ENCODE assay signal across 8 mouse cellular contexts in genomic region chr4:124943022-124943421, GRCm38 (mm10). TPM values are rescaled to one million over a fixed set of nuclear protein-coding genes. Genes with fewer than 3 reads are reported as not detected.
A peak's percentile ranks its signal among the peaks of the same experiment; 100 is the strongest.
DNase-seq lines count a peak whose midpoint lies in the region; ATAC-seq and TF ChIP-seq lines count a peak whose summit lies in the region.

No protein-coding gene starts in this region.

- 8% methylated on average over 4 of the region's 4 CpGs for WGBS in heart, embryonic 10.5 days
- WGBS in lung, embryonic 16.5 days, result 2% methylated on average over 4 of the region's 4 CpGs

- TF ChIP-seq CTCF in ES-Bruce4 (IDR thresholded peaks at IDR 0.05; ENCODE audit: low read depth, low read length), result peak; percentile 91
- TF ChIP-seq CTCF in cortical plate, adult 2 months (IDR thresholded peaks at IDR 0.05; ENCODE audit: extremely low read depth, insufficient read depth, low read length), result peak; percentile 91

- H3K27me3 ChIP-seq in ES-Bruce4 (ENCODE audit: control insufficient read depth, insufficient read depth, low read length, poor library complexity, severe bottlenecking), result no peaks in the 10 kb centered on the region
- no peaks in the 10 kb centered on the region for H3K27me3 ChIP-seq in heart, embryonic 10.5 days (ENCODE audit: insufficient read depth, poor library complexity, severe bottlenecking)
- no peaks in the 10 kb centered on the region for H3K27me3 ChIP-seq in lung, embryonic 16.5 days (ENCODE audit: control insufficient read depth, insufficient read depth, low read depth, low read length)

- no peaks in the 10 kb centered on the region for H3K4me1 ChIP-seq in ES-Bruce4 (ENCODE audit: control insufficient read depth, insufficient read depth, low read length)
- H3K4me1 ChIP-seq in cortical plate, adult 2 months (ENCODE audit: control insufficient read depth, insufficient read depth, low read length), result no peaks in the 10 kb centered on the region
- peaks cover 1% of the 10 kb centered on the region for H3K4me1 ChIP-seq in heart, embryonic 10.5 days
- H3K4me1 ChIP-seq in lung, embryonic 16.5 days (replicated peaks; ENCODE audit: control insufficient read depth, insufficient read depth, low read length), result no peaks in the 10 kb centered on the region

- no peak for TF ChIP-seq POLR2A in ES-Bruce4 (IDR thresholded peaks at IDR 0.05; ENCODE audit: insufficient read depth, low read length)
- TF ChIP-seq POLR2A in cortical plate, adult 2 months (IDR thresholded peaks at IDR 0.05; ENCODE audit: extremely low read depth, insufficient read depth, low read length), result no peak

- no peak overlapping the region for H3K4me2 ChIP-seq in lung, embryonic 16.5 days (ENCODE audit: low read depth, low read length)

- DNase-seq in adipocyte (ENCODE audit: low spot score), result peak; percentile 80
- peak; percentile 90 for DNase-seq in heart, embryonic 10.5 days (ENCODE audit: low spot score)
- peak; percentile 86 for DNase-seq in layer of hippocampus, adult 11-12 months (ENCODE audit: low spot score)
- peak; percentile 86 for DNase-seq in right cerebral cortex, postnatal 14 days
- peak; percentile 56 to 88 for DNase-seq in urinary bladder, postnatal 4 days (ENCODE audit: low spot score in 2 of 2)

- no peak overlapping the region for H3K27ac ChIP-seq in ES-Bruce4 (ENCODE audit: insufficient read depth, low read length)
- no peak overlapping the region for H3K27ac ChIP-seq in cortical plate, adult 2 months (ENCODE audit: insufficient read depth, low read length)
- H3K27ac ChIP-seq in heart, embryonic 10.5 days, result no peak overlapping the region
- no peak overlapping the region for H3K27ac ChIP-seq in lung, embryonic 16.5 days (ENCODE audit: low read length)

- peaks cover 10% of the 10 kb centered on the region; the same call in 1 of the 2 replicates for H3K36me3 ChIP-seq in ES-Bruce4 (ENCODE audit: control insufficient read depth, insufficient read depth, low read length, poor library complexity, severe bottlenecking)
- H3K36me3 ChIP-seq in heart, embryonic 10.5 days, result peaks cover 38% of the 10 kb centered on the region
- H3K36me3 ChIP-seq in lung, embryonic 16.5 days (ENCODE audit: control insufficient read depth, insufficient read depth, low read length), result peaks cover 6% of the 10 kb centered on the region

- H3K9ac ChIP-seq in ES-Bruce4 (ENCODE audit: low read depth, poor library complexity, severe bottlenecking), result no peak overlapping the region
- no peak overlapping the region for H3K9ac ChIP-seq in lung, embryonic 16.5 days (ENCODE audit: low read length)

- TF ChIP-seq EP300 in ES-Bruce4 (IDR thresholded peaks at IDR 0.05; ENCODE audit: insufficient read depth, low read depth, low read length), result no peak

- no peaks in the 10 kb centered on the region for H3K9me3 ChIP-seq in ES-Bruce4 (replicated peaks; ENCODE audit: control insufficient read depth, insufficient read depth, low read length, poor library complexity, severe bottlenecking)
- H3K9me3 ChIP-seq in heart, embryonic 10.5 days, result no peaks in the 10 kb centered on the region
- H3K9me3 ChIP-seq in lung, embryonic 16.5 days (ENCODE audit: control insufficient read depth, low read length), result no peaks in the 10 kb centered on the region

- H3K4me3 ChIP-seq in ES-Bruce4 (ENCODE audit: low read depth, low read length), result no peak overlapping the region
- H3K4me3 ChIP-seq in cortical plate, adult 2 months (ENCODE audit: insufficient read depth, low read length), result no peak overlapping the region
- no peak overlapping the region for H3K4me3 ChIP-seq in heart, embryonic 10.5 days
- H3K4me3 ChIP-seq in lung, embryonic 16.5 days (ENCODE audit: low read length), result no peak overlapping the region

- ATAC-seq in lung, embryonic 16.5 days (ENCODE audit: low read depth), result peak; percentile 40; the same call in 1 of the 2 replicates

RNA-seq across cellular contexts. Expression of gene Cdca8, which starts 3.9 kb away (rescaled TPM):
- polyA plus RNA-seq in ES-Bruce4 (2011; ENCODE audit: insufficient read depth, insufficient read length, low read depth, missing spikeins), result 209 and 212 TPM in 2 replicates
- 1.8 and 2.4 TPM in 2 replicates for polyA plus RNA-seq in cortical plate, adult 2 months (2012; rRNA removed)
- 147 and 176 TPM in 2 replicates for polyA plus RNA-seq in heart, embryonic 10.5 days (2016; fragmentation: Nextera tagmentation; extraction: Ambion mirVana)
- 150 and 151 TPM in 2 replicates for polyA plus RNA-seq in lung, embryonic 16.5 days (2015; fragmentation: Nextera tagmentation; extraction: Ambion mirVana)

RNA-seq across cellular contexts. Expression of gene 9930104L06Rik, which starts 6.2 kb away (rescaled TPM):
- polyA plus RNA-seq in ES-Bruce4 (2011; ENCODE audit: insufficient read depth, insufficient read length, low read depth, missing spikeins), result 9.5 and 15.2 TPM in 2 replicates
- polyA plus RNA-seq in cortical plate, adult 2 months (2012; rRNA removed), result 17.5 and 19.6 TPM in 2 replicates
- polyA plus RNA-seq in heart, embryonic 10.5 days (2016; fragmentation: Nextera tagmentation; extraction: Ambion mirVana), result 11.6 and 12.7 TPM in 2 replicates
- polyA plus RNA-seq in lung, embryonic 16.5 days (2015; fragmentation: Nextera tagmentation; extraction: Ambion mirVana), result 11.1 and 13.1 TPM in 2 replicates

RNA-seq across cellular contexts. Expression of gene Rspo1, which starts 43.2 kb away (rescaled TPM):
- polyA plus RNA-seq in ES-Bruce4 (2011; ENCODE audit: insufficient read depth, insufficient read length, low read depth, missing spikeins), result 1.9 and 2.5 TPM in 2 replicates
- 22.8 and 23.5 TPM in 2 replicates for polyA plus RNA-seq in cortical plate, adult 2 months (2012; rRNA removed)
- polyA plus RNA-seq in heart, embryonic 10.5 days (2016; fragmentation: Nextera tagmentation; extraction: Ambion mirVana), result 6.2 and 12.9 TPM in 2 replicates
- 7.4 and 8.0 TPM in 2 replicates for polyA plus RNA-seq in lung, embryonic 16.5 days (2015; fragmentation: Nextera tagmentation; extraction: Ambion mirVana)

Comparison
In these comparisons a context has a peak if more than half of its experiments do, and no peak if none do; other contexts are left out.
1. RNA of gene Cdca8, which starts 3.9 kb away (polyA plus RNA-seq): 209 to 212 TPM in ES-Bruce4, 147 to 176 TPM in heart, embryonic 10.5 days and 150 to 151 TPM in lung, embryonic 16.5 days; 1.8 to 2.4 TPM in cortical plate, adult 2 months; every median in the first group is over 10 times any median in the second.
2. Peak in every context shown above with its lines, with median percentiles within 50 percentile points of each other: DNase-seq.